In the genomic region with DNA sequence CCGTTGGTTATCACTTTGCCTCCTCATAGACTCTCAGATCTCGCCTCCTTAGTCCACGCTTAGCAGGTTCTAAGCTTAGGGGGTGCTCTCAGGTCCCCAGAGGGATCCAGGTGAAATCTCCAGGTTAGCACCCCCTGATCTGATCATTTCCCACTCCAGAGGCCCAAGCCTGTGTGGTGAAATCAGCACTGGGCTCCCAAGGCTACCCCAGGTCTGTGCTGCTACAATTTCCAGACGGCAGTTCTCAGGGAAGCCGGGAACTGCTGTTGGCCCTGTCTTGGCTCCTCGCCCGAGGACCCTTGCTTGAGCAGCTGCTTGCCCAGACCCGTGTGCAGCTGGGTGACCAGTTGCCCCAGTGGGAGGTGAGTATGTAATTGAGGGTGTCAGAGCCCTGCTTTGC, we compare ENCODE assay signal across 9 mouse cellular contexts. TPM values are rescaled to one million over a fixed set of nuclear protein-coding genes. Genes with fewer than 3 reads are reported as not detected.
DNase-seq lines count a peak whose midpoint lies in the region; ATAC-seq and TF ChIP-seq lines count a peak whose summit lies in the region.
"Had no signal": no experiment of that assay in that cellular context is flagged by ENCODE, and none has a peak within 500 bp of the region (broad histone marks: within the 10 kb centered on the region; RNA-seq: fewer than 3 reads in every experiment).

No protein-coding gene starts in this region.

- TF ChIP-seq CTCF in kidney, postnatal 0 days (IDR thresholded peaks at IDR 0.05; ENCODE audit: low read depth), result no peak

- H3K9ac ChIP-seq in kidney, postnatal 0 days (ENCODE audit: low read depth, low read length), result 0 out of 2 replicates have a peak overlapping the region, but pooled peaks have one; percentile 41
- H3K9ac ChIP-seq in hindbrain, embryonic 13.5 days, result peak overlapping the region; percentile 70
- 0 out of 2 replicates have a peak overlapping the region, but pooled peaks have one; percentile 43 for H3K9ac ChIP-seq in midbrain, embryonic 16.5 days (ENCODE audit: low read depth, low read length)

- no peak for DNase-seq in kidney, postnatal 0 days (ENCODE audit: low spot score)
- DNase-seq in kidney, adult 8-10 months, result no peak
- DNase-seq in cerebellum, postnatal 10 days, result peak; percentile 59 to 64
- no peak for DNase-seq in layer of hippocampus, postnatal 36 days
- DNase-seq in spleen, postnatal 36 days (ENCODE audit: low spot score in 2 of 2), result no peak
- DNase-seq in ovary, adult 18-20 months (ENCODE audit: low spot score), result no peak

- 25% methylated on average over 8 of the region's 8 CpGs for WGBS in kidney, postnatal 0 days
- WGBS in hindbrain, embryonic 13.5 days, result 31% methylated on average over 8 of the region's 8 CpGs
- 32% methylated on average over 8 of the region's 8 CpGs for whole genome bisulfite sequencing in midbrain, embryonic 16.5 days

- H3K9me3 ChIP-seq in kidney, postnatal 0 days (replicated peaks; ENCODE audit: low read length), result no peaks in the 10 kb centered on the region
- no peaks in the 10 kb centered on the region for H3K9me3 ChIP-seq in hindbrain, embryonic 13.5 days
- no peaks in the 10 kb centered on the region for H3K9me3 ChIP-seq in midbrain, embryonic 16.5 days (replicated peaks; ENCODE audit: control insufficient read depth, low read length, poor library complexity, severe bottlenecking)

- peak overlapping the region; percentile 64 for H3K4me2 ChIP-seq in kidney, postnatal 0 days (ENCODE audit: low read length)
- peak overlapping the region; percentile 93 for H3K4me2 ChIP-seq in hindbrain, embryonic 13.5 days
- H3K4me2 ChIP-seq in midbrain, embryonic 16.5 days (ENCODE audit: low read length), result peak overlapping the region; percentile 92

- 0 out of 2 replicates have a peak overlapping the region, but pooled peaks have one; percentile 19 for H3K27ac ChIP-seq in kidney, postnatal 0 days
- H3K27ac ChIP-seq in hindbrain, embryonic 13.5 days, result no peak overlapping the region
- H3K27ac ChIP-seq in midbrain, embryonic 16.5 days (ENCODE audit: low read length), result no peak overlapping the region

- H3K4me3 ChIP-seq in kidney, postnatal 0 days (replicated peaks; ENCODE audit: low read depth, low read length), result peak overlapping the region; percentile 40
- peak overlapping the region; percentile 62 for H3K4me3 ChIP-seq in hindbrain, embryonic 13.5 days
- peak overlapping the region; percentile 63 for H3K4me3 ChIP-seq in midbrain, embryonic 16.5 days (ENCODE audit: low read depth, low read length)

- H3K36me3 ChIP-seq in kidney, postnatal 0 days (ENCODE audit: insufficient read depth, low read length), result no peaks in the 10 kb centered on the region
- 0 out of 2 replicates have a peak, but pooled peaks cover 6% of the 10 kb centered on the region for H3K36me3 ChIP-seq in hindbrain, embryonic 13.5 days
- no peaks in the 10 kb centered on the region for H3K36me3 ChIP-seq in midbrain, embryonic 16.5 days (ENCODE audit: control insufficient read depth, insufficient read depth, low read length)

- ATAC-seq in kidney, postnatal 0 days (replicated peaks; ENCODE audit: low FRiP score, low read depth), result no peak
- no peak for ATAC-seq in hindbrain, embryonic 13.5 days (ENCODE audit: low FRiP score)
- ATAC-seq in midbrain, embryonic 16.5 days, result no peak

- H3K27me3 ChIP-seq in kidney, postnatal 0 days (ENCODE audit: insufficient read depth, low read length), result no peaks in the 10 kb centered on the region
- H3K27me3 ChIP-seq in hindbrain, embryonic 13.5 days, result peaks cover 25% of the 10 kb centered on the region
- H3K27me3 ChIP-seq in midbrain, embryonic 16.5 days (ENCODE audit: control insufficient read depth, insufficient read depth, low read depth, low read length), result peaks cover 8% of the 10 kb centered on the region

- peaks cover 17% of the 10 kb centered on the region; the same call in 1 of the 2 replicates for H3K4me1 ChIP-seq in kidney, postnatal 0 days (replicated peaks; ENCODE audit: insufficient read depth, low read length)
- peaks cover 26% of the 10 kb centered on the region for H3K4me1 ChIP-seq in hindbrain, embryonic 13.5 days (replicated peaks)
- H3K4me1 ChIP-seq in midbrain, embryonic 16.5 days (ENCODE audit: control insufficient read depth, insufficient read depth, low read length), result peaks cover 13% of the 10 kb centered on the region

RNA-seq across cellular contexts. Expression of a gene that starts 0.8 kb away (rescaled TPM):
- polyA plus RNA-seq in kidney, postnatal 0 days (2015; fragmentation: Nextera tagmentation; extraction: Ambion mirVana), result 14.8 and 16.7 TPM in 2 replicates
- 19.9 and 20.7 TPM in 2 replicates for polyA plus RNA-seq in hindbrain, embryonic 13.5 days (2015; fragmentation: Nextera tagmentation; extraction: Ambion mirVana)
- polyA plus RNA-seq in midbrain, embryonic 16.5 days (2015; fragmentation: Nextera tagmentation; extraction: Ambion mirVana), result 11.0 and 11.4 TPM in 2 replicates
- 1 to 10 TPM in 1 of 2 experiments, under 1 TPM in 1; 0.82 to 1.5 TPM for total RNA-seq in layer of hippocampus, postnatal 36 days (2021)

RNA-seq across cellular contexts. Expression of a gene that starts 10.9 kb away (rescaled TPM):
- 350 and 357 TPM in 2 replicates for polyA plus RNA-seq in kidney, postnatal 0 days (2015; fragmentation: Nextera tagmentation; extraction: Ambion mirVana)
- polyA plus RNA-seq in hindbrain, embryonic 13.5 days (2015; fragmentation: Nextera tagmentation; extraction: Ambion mirVana), result 47.1 and 48.0 TPM in 2 replicates
- 16.8 and 23.3 TPM in 2 replicates for polyA plus RNA-seq in midbrain, embryonic 16.5 days (2015; fragmentation: Nextera tagmentation; extraction: Ambion mirVana)
- total RNA-seq in layer of hippocampus, postnatal 36 days (2021), result 10 to 100 TPM in 1 of 2 experiments, 1 to 10 TPM in 1; 8.9 to 12.6 TPM

RNA-seq across cellular contexts. Expression of a gene that starts 17.0 kb away (rescaled TPM):
- polyA plus RNA-seq in kidney, postnatal 0 days (2015; fragmentation: Nextera tagmentation; extraction: Ambion mirVana), result 227 and 239 TPM in 2 replicates
- 324 and 347 TPM in 2 replicates for polyA plus RNA-seq in hindbrain, embryonic 13.5 days (2015; fragmentation: Nextera tagmentation; extraction: Ambion mirVana)
- 369 and 395 TPM in 2 replicates for polyA plus RNA-seq in midbrain, embryonic 16.5 days (2015; fragmentation: Nextera tagmentation; extraction: Ambion mirVana)
- 10 to 100 TPM; 93.0 to 95.4 TPM for total RNA-seq in layer of hippocampus, postnatal 36 days (2021)

RNA-seq across cellular contexts. Expression of a gene that starts 28.7 kb away (rescaled TPM):
- 6.4 and 6.9 TPM in 2 replicates for polyA plus RNA-seq in kidney, postnatal 0 days (2015; fragmentation: Nextera tagmentation; extraction: Ambion mirVana)
- polyA plus RNA-seq in hindbrain, embryonic 13.5 days (2015; fragmentation: Nextera tagmentation; extraction: Ambion mirVana), result 32.4 and 34.9 TPM in 2 replicates
- polyA plus RNA-seq in midbrain, embryonic 16.5 days (2015; fragmentation: Nextera tagmentation; extraction: Ambion mirVana), result 47.2 and 50.3 TPM in 2 replicates
- total RNA-seq in layer of hippocampus, postnatal 36 days (2021), result 10 to 100 TPM; 20.5 to 23.8 TPM
- polyA plus RNA-seq: heart, adult 2 months had no signal

RNA-seq across cellular contexts. Expression of a gene that starts 58.9 kb away (rescaled TPM):
- 11.5 and 13.2 TPM in 2 replicates for polyA plus RNA-seq in kidney, postnatal 0 days (2015; fragmentation: Nextera tagmentation; extraction: Ambion mirVana)
- polyA plus RNA-seq in hindbrain, embryonic 13.5 days (2015; fragmentation: Nextera tagmentation; extraction: Ambion mirVana), result 13.7 and 16.6 TPM in 2 replicates
- 14.4 and 15.9 TPM in 2 replicates for polyA plus RNA-seq in midbrain, embryonic 16.5 days (2015; fragmentation: Nextera tagmentation; extraction: Ambion mirVana)
- total RNA-seq in layer of hippocampus, postnatal 36 days (2021), result 10 to 100 TPM; 69.1 to 77.8 TPM

Comparison
In these comparisons a context has a peak if more than half of its experiments do, and no peak if none do; other contexts are left out.
1. DNase-seq: peak in cerebellum, postnatal 10 days (2 of 2); none in kidney, postnatal 0 days (single experiment), kidney, adult 8-10 months (0 of 2), layer of hippocampus, postnatal 36 days (0 of 2), spleen, postnatal 36 days (0 of 2) and ovary, adult 18-20 months (single experiment).
2. Peak in every context shown above with its lines, with median percentiles within 50 percentile points of each other: H3K4me2 ChIP-seq, H3K4me3 ChIP-seq and H3K9ac ChIP-seq.